Mouse (Mus musculus): Measurements from ENCODE around the gene Isg20.

Isg20 gene

GRCm38 (mm10) chr7:78955086-78955485 is 41.9 kb downstream of the Isg20 start:
- DNase-seq (ENCODE audit: inconsistent ontology term) = no peak

- DNase-seq (ENCODE audit: inconsistent ontology term) = no peak
Measured at GRCm38 (mm10) chr7:78958499-78959073, 45.4 kb downstream of the Isg20 start.

DNA sequence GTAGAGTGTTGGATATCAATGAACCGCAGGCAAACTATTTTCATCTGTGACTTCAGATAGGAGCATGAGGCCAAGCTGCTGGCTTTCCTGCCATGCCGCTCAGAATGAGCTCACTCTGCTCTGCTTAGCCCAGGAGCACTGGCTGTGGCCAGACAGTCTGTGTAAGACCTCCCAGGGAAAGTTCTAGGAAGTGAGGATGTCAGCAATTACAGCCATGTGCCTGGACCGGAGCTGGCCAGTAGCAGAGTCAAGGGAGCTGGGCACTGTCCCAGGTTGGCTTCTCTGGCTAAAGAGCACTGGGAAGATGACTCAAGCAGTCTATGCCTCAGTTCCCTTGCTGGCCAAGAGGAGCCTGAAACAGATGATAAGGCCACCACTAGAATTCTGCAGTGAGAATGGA is 50.7 kb downstream of the Isg20 start:
- no peak for DNase-seq (ENCODE audit: inconsistent ontology term)

All from Muller cell, postnatal 12 days (primary cell).